Mouse (Mus musculus) kidney, embryonic 16.5 days (tissue): ENCODE data around the gene Cpxm1. TPM values are rescaled to one million over a fixed set of nuclear protein-coding genes. Genes with fewer than 3 reads are reported as not detected.
"Not testable (repeated sequence)": the region's sequence is repeated elsewhere in the genome, so short reads cannot be mapped to it uniquely, and the experiment has no call there.

Experiments
- ATAC-seq: fragments of 200-750 bp; cut with Nextera tagmentation; 2 replicates; pipeline ENCODE4 v1.8.0; 2017; ENCODE audit warnings: moderate TSS enrichment; ENCODE audit not compliant: low FRiP score, low TSS enrichment
- H3K27ac ChIP-seq: fragments of 300-500 bp; sonication (generic); 2 replicates; pipeline ENCODE4 v1.5.1; 2014; ENCODE audit warnings: low read length
- H3K27me3 ChIP-seq: fragments of 300-500 bp; sonication (generic); 2 replicates; pipeline ENCODE4 v1.6.1; 2014; ENCODE audit warnings: low read length, control low read depth, mixed read lengths; ENCODE audit not compliant: insufficient read depth
- H3K36me3 ChIP-seq: fragments of 300-500 bp; sonication (generic); 2 replicates; pipeline ENCODE4 v1.6.1; 2014; ENCODE audit warnings: low read length, control low read depth, mixed read lengths; ENCODE audit not compliant: insufficient read depth
- H3K4me1 ChIP-seq: fragments of 300-500 bp; sonication (generic); 2 replicates; pipeline ENCODE4 v1.6.1; 2014; ENCODE audit warnings: low read length, control low read depth, mixed read lengths; ENCODE audit not compliant: insufficient read depth
- H3K4me2 ChIP-seq: fragments of 300-500 bp; sonication (generic); replicated peaks from 2 replicates; pipeline ENCODE4 v1.6.1; 2014; ENCODE audit warnings: low read depth, low read length
- H3K4me3 ChIP-seq: fragments of 300-500 bp; sonication (generic); 2 replicates; pipeline ENCODE4 v1.5.1; 2014; ENCODE audit warnings: mild to moderate bottlenecking, low read length
- H3K9ac ChIP-seq: fragments of 300-500 bp; sonication (generic); replicated peaks from 2 replicates; pipeline ENCODE4 v1.6.1; 2014; ENCODE audit warnings: low read length
- H3K9me3 ChIP-seq: fragments of 300-500 bp; sonication (generic); 2 replicates; pipeline ENCODE4 v1.6.1; 2016; ENCODE audit warnings: low read length, control low read depth
- WGBS: fragments of 180-500 bp; shearing (Covaris S2); extraction: QIAGEN DNeasy Blood & Tissue Kit; methylation state at CpG from one replicate; pipeline ENCODE4 v1.1.7; 2014; 5-methylcytosine and 5-hydroxymethylcytosine counted together
- polyA plus RNA-seq: library from polyadenylated mRNA; unstranded; fragments of >200 nt; fragmentation: Nextera tagmentation; extraction: Ambion mirVana; gene quantifications from 2 replicates; pipeline ENCODE4 v1.2.1, GENCODE M21; 2015

Cpxm1 gene
- polyA plus RNA-seq, 1 experiment from 2014 or later = 105 TPM

DNA sequence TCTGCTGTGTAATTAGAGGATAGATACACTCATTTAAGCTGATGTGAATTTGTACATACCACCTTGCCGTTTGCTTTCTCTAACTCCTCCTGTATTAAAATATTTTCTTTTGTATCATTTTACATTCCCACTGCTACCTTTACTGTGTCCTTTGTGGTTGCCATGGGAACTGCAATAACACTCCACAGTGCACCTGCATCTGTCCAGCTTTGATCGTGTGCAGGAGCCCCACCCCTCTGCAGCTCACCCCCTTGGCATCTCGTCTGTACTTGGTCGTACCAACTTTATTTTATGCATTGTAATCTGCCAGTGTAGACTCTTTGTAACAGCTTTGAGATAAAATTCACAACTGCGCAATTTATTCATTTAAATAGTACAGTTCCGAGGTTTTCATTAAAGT lies 13.5 kb downstream of the Cpxm1 start:
- Histone ChIP-seq H3K27me3 (0 out of 2 replicates have a peak, but pooled peaks cover 4% of the 10 kb centered on the region), H3K4me2 (no peak overlapping the region), H3K4me1 (no peaks in the 10 kb centered on the region), H3K9me3 (no peaks in the 10 kb centered on the region), H3K27ac (no peak overlapping the region), H3K9ac (no peak overlapping the region), H3K36me3 (no peaks in the 10 kb centered on the region), H3K4me3 (no peak overlapping the region)
- no peak for ATAC-seq
- 54% methylated on average over 6 of the region's 6 CpGs for WGBS

DNA sequence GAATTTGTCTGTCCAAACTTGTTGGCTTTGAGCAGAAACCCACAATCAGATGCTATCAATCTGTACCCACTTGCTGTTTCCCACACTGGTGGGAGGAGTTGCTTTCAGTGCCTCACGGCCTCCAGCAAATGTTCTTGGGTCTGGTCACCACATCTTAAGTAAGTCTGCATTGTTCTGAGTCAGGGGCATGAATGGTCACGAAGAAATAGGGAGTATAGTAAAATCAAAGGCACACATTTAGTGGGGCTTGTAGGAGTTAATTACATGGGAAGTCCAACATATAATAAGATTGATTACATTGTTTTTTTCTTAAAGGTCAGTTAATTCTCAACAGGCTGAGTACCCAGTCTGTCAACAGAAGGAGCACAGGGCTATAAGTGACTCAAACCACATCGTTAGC lies 14.2 kb downstream of the Cpxm1 start:
- no peaks in the 10 kb centered on the region for H3K9me3 ChIP-seq
- 0 out of 2 replicates have a peak, but pooled peaks cover 4% of the 10 kb centered on the region for H3K27me3 ChIP-seq
- no peak for ATAC-seq
- H3K27ac ChIP-seq = no peak overlapping the region; the same call in 1 of the 2 replicates
- H3K4me3 ChIP-seq = no peak overlapping the region
- H3K36me3 ChIP-seq = no peaks in the 10 kb centered on the region
- H3K9ac ChIP-seq = no peak overlapping the region
- no peaks in the 10 kb centered on the region for H3K4me1 ChIP-seq
- WGBS = 20% methylated on average over 3 of the region's 3 CpGs
- H3K4me2 ChIP-seq = no peak overlapping the region

GRCm38 (mm10) chr2:130374951-130375350 lies 22.4 kb downstream of the Cpxm1 start:
- H3K27ac ChIP-seq = no peak overlapping the region
- H3K9ac ChIP-seq = no peak overlapping the region
- H3K4me1 ChIP-seq = 0 out of 2 replicates have a peak, but pooled peaks cover 2% of the 10 kb centered on the region
- ATAC-seq = no peak
- H3K9me3 ChIP-seq = no peaks in the 10 kb centered on the region
- no peaks in the 10 kb centered on the region for H3K27me3 ChIP-seq
- no peak overlapping the region for H3K4me3 ChIP-seq
- no peak overlapping the region for H3K4me2 ChIP-seq
- no peaks in the 10 kb centered on the region for H3K36me3 ChIP-seq
- WGBS = 82% methylated on average over 4 of the region's 4 CpGs

GRCm38 (mm10) chr2:130373026-130373425 lies 24.3 kb downstream of the Cpxm1 start:
- not testable (repeated sequence) for H3K9me3 ChIP-seq, H3K27me3 ChIP-seq, H3K4me3 ChIP-seq, H3K4me1 ChIP-seq, H3K27ac ChIP-seq, H3K36me3 ChIP-seq, ATAC-seq, H3K9ac ChIP-seq, H3K4me2 ChIP-seq
- WGBS = 56% methylated on average over 1 of the region's 1 CpGs

GRCm38 (mm10) chr2:130367386-130367785 lies 30.0 kb downstream of the Cpxm1 start:
- H3K4me2 ChIP-seq = no peak overlapping the region
- H3K27ac ChIP-seq = no peak overlapping the region
- no peak overlapping the region for H3K4me3 ChIP-seq
- H3K36me3 ChIP-seq = no peaks in the 10 kb centered on the region
- ATAC-seq = no peak
- no peaks in the 10 kb centered on the region for H3K9me3 ChIP-seq
- H3K9ac ChIP-seq = no peak overlapping the region
- WGBS = 64% methylated on average over 4 of the region's 4 CpGs
- 0 out of 2 replicates have a peak, but pooled peaks cover 3% of the 10 kb centered on the region for H3K4me1 ChIP-seq
- peaks cover 15% of the 10 kb centered on the region for H3K27me3 ChIP-seq

GRCm38 (mm10) chr2:130365211-130366094 lies 31.9 kb downstream of the Cpxm1 start:
- 7% methylated on average over 27 of the region's 30 CpGs for WGBS
- 0 out of 2 replicates have a peak, but pooled peaks cover 3% of the 10 kb centered on the region for H3K4me1 ChIP-seq
- ATAC-seq = peak; percentile 72
- H3K27ac ChIP-seq = no peak overlapping the region
- H3K4me2 ChIP-seq = peak overlapping the region; percentile 71
- peak overlapping the region; percentile 51 for H3K4me3 ChIP-seq
- no peaks in the 10 kb centered on the region for H3K9me3 ChIP-seq
- peaks cover 34% of the 10 kb centered on the region for H3K27me3 ChIP-seq
- H3K9ac ChIP-seq = peak overlapping the region; percentile 64
- no peaks in the 10 kb centered on the region for H3K36me3 ChIP-seq

- Histone ChIP-seq H3K4me3 (no peak overlapping the region), H3K27ac (no peak overlapping the region), H3K9me3 (no peaks in the 10 kb centered on the region), H3K9ac (no peak overlapping the region), H3K36me3 (no peaks in the 10 kb centered on the region), H3K4me1 (0 out of 2 replicates have a peak, but pooled peaks cover 3% of the 10 kb centered on the region), H3K27me3 (peaks cover 50% of the 10 kb centered on the region), H3K4me2 (no peak overlapping the region)
- ATAC-seq = peak; percentile 44
- 5% methylated on average over 14 of the region's 14 CpGs for WGBS
These were observed 34.8 kb downstream of the Cpxm1 start for GRCm38 (mm10) chr2:130362511-130363026.

DNA sequence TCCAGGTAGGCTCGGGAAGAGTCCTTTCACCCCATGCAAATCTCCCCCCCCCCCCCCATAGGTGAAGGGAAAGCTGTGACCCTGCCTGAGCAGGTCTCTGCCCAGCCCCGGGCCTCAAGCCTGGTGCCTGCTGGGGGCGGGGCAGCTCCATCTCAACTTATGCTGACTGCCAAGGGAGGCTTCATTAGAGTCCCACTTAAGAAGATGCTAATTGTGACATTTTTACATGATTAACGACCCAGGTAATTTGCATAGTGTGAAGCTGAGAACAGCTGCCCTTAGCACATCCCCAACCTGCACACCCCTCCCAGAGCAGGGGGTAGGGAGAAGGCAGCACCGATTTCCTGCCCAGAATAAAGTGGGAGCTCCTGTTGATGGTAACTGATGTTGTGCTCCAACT lies 38.5 kb downstream of the Cpxm1 start:
- no peak for ATAC-seq
- Histone ChIP-seq H3K9ac (no peak overlapping the region), H3K9me3 (no peaks in the 10 kb centered on the region), H3K4me3 (no peak overlapping the region), H3K27ac (no peak overlapping the region), H3K36me3 (no peaks in the 10 kb centered on the region), H3K4me1 (no peaks in the 10 kb centered on the region), H3K4me2 (no peak overlapping the region), H3K27me3 (peaks cover 49% of the 10 kb centered on the region)
- WGBS = 14% methylated on average over 5 of the region's 5 CpGs

GRCm38 (mm10) chr2:130357551-130357950 lies 39.8 kb downstream of the Cpxm1 start:
- no peak overlapping the region for H3K4me2 ChIP-seq

GRCm38 (mm10) chr2:130353889-130354288 lies 43.5 kb downstream of the Cpxm1 start:
- no peak overlapping the region for H3K9ac ChIP-seq
- no peak for ATAC-seq
- no peak overlapping the region for H3K27ac ChIP-seq
- no peaks in the 10 kb centered on the region for H3K36me3 ChIP-seq
- no peaks in the 10 kb centered on the region for H3K4me1 ChIP-seq
- 0 out of 2 replicates have a peak, but pooled peaks cover 2% of the 10 kb centered on the region for H3K27me3 ChIP-seq
- no peak overlapping the region for H3K4me2 ChIP-seq
- WGBS = 72% methylated on average over 3 of the region's 3 CpGs
- H3K9me3 ChIP-seq = no peaks in the 10 kb centered on the region
- no peak overlapping the region for H3K4me3 ChIP-seq

More at GRCm38 (mm10) chr2:130357551-130357950, 39.8 kb downstream of the Cpxm1 start:
- ATAC-seq = no peak
- Histone ChIP-seq H3K27ac (no peak overlapping the region), H3K36me3 (no peaks in the 10 kb centered on the region), H3K27me3 (peaks cover 36% of the 10 kb centered on the region), H3K4me3 (no peak overlapping the region), H3K4me1 (no peaks in the 10 kb centered on the region), H3K9ac (no peak overlapping the region), H3K9me3 (no peaks in the 10 kb centered on the region)
- WGBS = 89% methylated on average over 5 of the region's 5 CpGs
